ENCODE assay signal across 29 mouse cellular contexts in the genomic region with DNA sequence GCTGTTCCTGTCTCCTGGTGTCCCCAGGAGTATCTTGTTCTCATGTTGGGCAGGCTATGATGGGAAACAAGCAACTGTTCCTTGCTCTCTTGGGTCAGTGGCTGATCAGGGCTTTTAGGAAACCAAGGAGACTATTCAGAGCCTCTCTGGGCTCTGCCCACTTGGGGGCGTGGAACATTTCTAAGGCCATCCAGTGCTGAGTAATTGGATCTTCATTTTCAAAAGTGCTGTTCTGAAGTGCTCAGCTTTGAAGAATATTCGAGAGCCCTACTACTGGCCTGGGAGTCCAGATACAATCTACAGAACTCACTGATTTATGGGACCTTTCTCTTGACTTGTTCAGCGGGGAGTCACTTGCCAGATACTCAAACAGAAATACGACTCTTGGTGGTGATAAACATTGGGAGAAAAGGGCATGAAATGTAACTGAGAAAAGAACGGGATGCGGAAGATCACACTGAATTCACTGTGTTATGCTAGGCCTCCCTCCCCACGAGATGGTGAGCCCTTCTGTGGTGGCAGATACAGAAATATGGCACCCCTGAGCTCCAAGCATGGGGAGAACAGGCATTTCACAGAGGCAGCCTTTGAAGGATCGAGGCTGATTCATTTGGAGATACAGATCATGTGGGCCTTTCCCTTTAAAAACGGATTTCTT.
DNase-seq lines count a peak whose midpoint lies in the region; ATAC-seq lines count a peak whose summit lies in the region.
"Had no signal": no experiment of that assay in that cellular context is flagged by ENCODE, and none has a peak within 500 bp of the region (broad histone marks: within the 10 kb centered on the region; RNA-seq: fewer than 3 reads in every experiment).

No protein-coding gene starts in this region.

- ATAC-seq in kidney, embryonic 14.5 days (ENCODE audit: low FRiP score, low TSS enrichment), result peak; percentile 81
- peak; percentile 44; the same call in 1 of the 2 replicates for ATAC-seq in neural tube, embryonic 14.5 days (ENCODE audit: low read depth)
- ATAC-seq in neural tube, embryonic 15.5 days (ENCODE audit: low FRiP score), result no peak; the same call in 1 of the 2 replicates
- ATAC-seq: forebrain, embryonic 16.5 days; hindbrain, embryonic 16.5 days; intestine, embryonic 15.5 days; lung, postnatal 0 days; midbrain, embryonic 13.5 days had no signal

- peak; percentile 12 for DNase-seq in adrenal gland, adult 2 months
- no peak for DNase-seq in adrenal gland, adult 18-20 months (ENCODE audit: low spot score in 2 of 2)
- no peak for DNase-seq in kidney, postnatal 10 days
- no peak for DNase-seq in gastrocnemius, adult 18-20 months (ENCODE audit: low spot score)
- DNase-seq: cerebellum, adult 11-12 months; cerebellum, postnatal 10 days; gastrocnemius, postnatal 10 days; heart, postnatal 14 days; kidney, postnatal 25 days; liver, embryonic 13.5 days; lung, adult 18-20 months; lung, postnatal 4 days; retina, postnatal 1 day; right cerebral cortex, postnatal 14 days; thymus, postnatal 4 days had no signal

- H3K27me3 ChIP-seq in kidney, embryonic 14.5 days (ENCODE audit: control insufficient read depth, insufficient read depth, low read length), result peaks cover under 1% of the 10 kb centered on the region; the same call in 1 of the 2 replicates
- no peaks in the 10 kb centered on the region for H3K27me3 ChIP-seq in neural tube, embryonic 14.5 days (ENCODE audit: control insufficient read depth, insufficient read depth, low read length)
- H3K27me3 ChIP-seq in neural tube, embryonic 15.5 days (replicated peaks), result no peaks in the 10 kb centered on the region
- H3K27me3 ChIP-seq: CH12.LX; intestine, embryonic 15.5 days; liver, embryonic 13.5 days; midbrain, embryonic 13.5 days; neural tube, embryonic 13.5 days had no signal

- no peaks in the 10 kb centered on the region for H3K9me3 ChIP-seq in kidney, embryonic 14.5 days (ENCODE audit: control insufficient read depth, low read length)
- no peaks in the 10 kb centered on the region for H3K9me3 ChIP-seq in neural tube, embryonic 14.5 days (ENCODE audit: control insufficient read depth, low read length)
- H3K9me3 ChIP-seq in neural tube, embryonic 15.5 days (replicated peaks), result no peaks in the 10 kb centered on the region
- H3K9me3 ChIP-seq: intestine, embryonic 15.5 days; limb, embryonic 10.5 days; limb, embryonic 15.5 days; liver, embryonic 13.5 days; megakaryocyte, embryonic 14.5 days; midbrain, embryonic 13.5 days; neural tube, embryonic 13.5 days had no signal

- H3K4me1 ChIP-seq in kidney, embryonic 14.5 days (ENCODE audit: control insufficient read depth, insufficient read depth, low read length), result peaks cover 11% of the 10 kb centered on the region; the same call in 1 of the 2 replicates
- H3K4me1 ChIP-seq in neural tube, embryonic 14.5 days (ENCODE audit: control insufficient read depth, insufficient read depth, low read length), result no peaks in the 10 kb centered on the region
- H3K4me1 ChIP-seq in neural tube, embryonic 15.5 days, result peaks cover 9% of the 10 kb centered on the region; the same call in 1 of the 2 replicates
- H3K4me1 ChIP-seq: intestine, embryonic 15.5 days; limb, embryonic 15.5 days; liver, embryonic 13.5 days; megakaryocyte, embryonic 14.5 days; midbrain, embryonic 13.5 days had no signal

- H3K36me3 ChIP-seq in kidney, embryonic 14.5 days (ENCODE audit: control insufficient read depth, insufficient read depth, low read length), result no peaks in the 10 kb centered on the region
- no peaks in the 10 kb centered on the region for H3K36me3 ChIP-seq in neural tube, embryonic 14.5 days (ENCODE audit: control insufficient read depth, insufficient read depth, low read length)
- no peaks in the 10 kb centered on the region for H3K36me3 ChIP-seq in neural tube, embryonic 15.5 days
- H3K36me3 ChIP-seq: intestine, embryonic 15.5 days; limb, embryonic 10.5 days; limb, embryonic 15.5 days; liver, embryonic 13.5 days; midbrain, embryonic 13.5 days; neural tube, embryonic 13.5 days had no signal

- no peak overlapping the region for H3K27ac ChIP-seq in kidney, embryonic 14.5 days (ENCODE audit: low read depth, low read length)
- no peak overlapping the region for H3K27ac ChIP-seq in neural tube, embryonic 14.5 days (ENCODE audit: low read depth, low read length)
- H3K27ac ChIP-seq in neural tube, embryonic 15.5 days (replicated peaks), result no peak overlapping the region
- H3K27ac ChIP-seq: intestine, embryonic 15.5 days; limb, embryonic 10.5 days; limb, embryonic 15.5 days; liver, embryonic 13.5 days; midbrain, embryonic 13.5 days; neural tube, embryonic 13.5 days had no signal

- H3K9ac ChIP-seq in kidney, embryonic 14.5 days (ENCODE audit: low read depth, low read length), result no peak overlapping the region
- no peak overlapping the region for H3K9ac ChIP-seq in neural tube, embryonic 14.5 days (replicated peaks; ENCODE audit: low read depth, low read length)
- no peak overlapping the region for H3K9ac ChIP-seq in neural tube, embryonic 15.5 days (replicated peaks)
- H3K9ac ChIP-seq: intestine, embryonic 15.5 days; limb, embryonic 15.5 days; liver, embryonic 13.5 days; midbrain, embryonic 13.5 days; neural tube, embryonic 13.5 days had no signal

- 4% methylated on average over 9 of the region's 9 CpGs for WGBS in kidney, embryonic 14.5 days
- WGBS in neural tube, embryonic 14.5 days, result 31% methylated on average over 9 of the region's 9 CpGs
- WGBS in neural tube, embryonic 15.5 days, result 33% methylated on average over 9 of the region's 9 CpGs

- no peak overlapping the region for H3K4me3 ChIP-seq in kidney, embryonic 14.5 days (ENCODE audit: low read length)
- no peak overlapping the region for H3K4me3 ChIP-seq in neural tube, embryonic 14.5 days (ENCODE audit: low read depth, low read length)
- H3K4me3 ChIP-seq in neural tube, embryonic 15.5 days (replicated peaks), result no peak overlapping the region
- H3K4me3 ChIP-seq: erythroblast, embryonic 14.5 days; intestine, embryonic 15.5 days; limb, embryonic 10.5 days; limb, embryonic 15.5 days; liver, embryonic 13.5 days; megakaryocyte, embryonic 14.5 days; midbrain, embryonic 13.5 days; neural tube, embryonic 13.5 days had no signal

- H3K4me2 ChIP-seq in kidney, embryonic 14.5 days (replicated peaks; ENCODE audit: low read depth, low read length), result no peak overlapping the region
- H3K4me2 ChIP-seq in neural tube, embryonic 14.5 days (ENCODE audit: low read depth, low read length), result no peak overlapping the region
- H3K4me2 ChIP-seq in neural tube, embryonic 15.5 days, result no peak overlapping the region
- H3K4me2 ChIP-seq: intestine, embryonic 15.5 days; limb, embryonic 15.5 days; liver, embryonic 13.5 days; midbrain, embryonic 13.5 days; neural tube, embryonic 13.5 days had no signal
